Mouse (Mus musculus): ENCODE data around the gene Cacna1s. TPM values are rescaled to one million over a fixed set of nuclear protein-coding genes. Genes with fewer than 3 reads are reported as not detected.

Cacna1s gene
- polyA plus RNA-seq, 1 experiment, result 16.5 TPM

DNA sequence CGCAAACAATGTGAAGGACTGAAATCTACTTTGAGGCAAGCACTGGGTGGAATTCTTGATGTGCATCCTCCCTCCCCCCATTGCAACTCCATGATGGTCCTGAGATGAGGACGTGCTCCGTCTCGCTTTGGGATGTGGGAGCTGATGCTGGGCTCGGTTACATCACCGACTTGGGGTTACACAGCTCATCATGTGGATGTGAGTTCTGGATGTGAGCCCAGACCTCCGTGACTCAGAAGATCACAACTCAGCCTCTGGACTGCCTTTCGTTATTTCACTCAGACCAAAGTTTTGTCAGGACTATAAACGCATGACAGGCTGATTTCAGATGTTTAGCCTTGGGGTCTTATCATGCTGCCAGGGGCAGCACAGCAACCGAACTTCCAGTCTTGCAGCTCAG is 74.3 kb downstream of the Cacna1s start:
- no peak overlapping the region for H3K4me3 ChIP-seq (ENCODE audit: control insufficient read depth, low read depth, low read length)
- no peaks in the 10 kb centered on the region for H3K36me3 ChIP-seq (ENCODE audit: control insufficient read depth, insufficient read depth, low read length)
- TF ChIP-seq POLR2A (IDR thresholded peaks at IDR 0.05; ENCODE audit: control insufficient read depth, low read depth, low read length) (no peak), CTCF (IDR thresholded peaks at IDR 0.05; ENCODE audit: control insufficient read depth, insufficient read depth, insufficient replicate concordance, low read depth, low read length) (no peak)
- no peak overlapping the region for H3K27ac ChIP-seq (ENCODE audit: control insufficient read depth, insufficient read depth, low read depth, low read length)
- no peaks in the 10 kb centered on the region for H3K27me3 ChIP-seq (ENCODE audit: control insufficient read depth, insufficient read depth, low read length)
- H3K4me1 ChIP-seq (ENCODE audit: control insufficient read depth, insufficient read depth, low read length), result peaks cover 14% of the 10 kb centered on the region

DNA sequence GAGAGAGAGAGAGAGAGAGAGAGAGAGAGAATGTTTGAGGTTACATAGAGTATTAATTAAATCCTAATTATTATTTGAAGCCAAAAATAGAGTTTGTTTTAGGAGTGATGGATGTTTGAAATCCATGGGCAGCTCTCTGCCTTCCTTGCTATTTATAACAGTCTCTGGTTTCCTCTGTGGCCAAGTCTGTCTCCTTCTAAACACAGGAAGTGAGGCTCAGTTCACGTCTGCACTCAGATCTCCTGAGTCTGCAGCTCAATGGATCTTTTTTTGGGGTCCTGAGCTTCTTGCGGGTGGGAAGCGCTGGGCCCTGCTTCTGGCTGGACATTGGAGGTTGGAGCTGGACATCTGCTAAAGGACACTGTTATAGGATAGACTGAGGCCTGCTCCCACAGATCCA is 75.3 kb downstream of the Cacna1s start:
- TF ChIP-seq POLR2A (IDR thresholded peaks at IDR 0.05; ENCODE audit: control insufficient read depth, low read depth, low read length), result no peak
- TF ChIP-seq CTCF (IDR thresholded peaks at IDR 0.05; ENCODE audit: control insufficient read depth, insufficient read depth, insufficient replicate concordance, low read depth, low read length), result no peak
- Histone ChIP-seq H3K4me1 (ENCODE audit: control insufficient read depth, insufficient read depth, low read length) (peaks cover 22% of the 10 kb centered on the region), H3K27me3 (ENCODE audit: control insufficient read depth, insufficient read depth, low read length) (no peaks in the 10 kb centered on the region), H3K27ac (ENCODE audit: control insufficient read depth, insufficient read depth, low read depth, low read length) (no peak overlapping the region), H3K4me3 (ENCODE audit: control insufficient read depth, low read depth, low read length) (no peak overlapping the region), H3K36me3 (ENCODE audit: control insufficient read depth, insufficient read depth, low read length) (no peaks in the 10 kb centered on the region)

DNA sequence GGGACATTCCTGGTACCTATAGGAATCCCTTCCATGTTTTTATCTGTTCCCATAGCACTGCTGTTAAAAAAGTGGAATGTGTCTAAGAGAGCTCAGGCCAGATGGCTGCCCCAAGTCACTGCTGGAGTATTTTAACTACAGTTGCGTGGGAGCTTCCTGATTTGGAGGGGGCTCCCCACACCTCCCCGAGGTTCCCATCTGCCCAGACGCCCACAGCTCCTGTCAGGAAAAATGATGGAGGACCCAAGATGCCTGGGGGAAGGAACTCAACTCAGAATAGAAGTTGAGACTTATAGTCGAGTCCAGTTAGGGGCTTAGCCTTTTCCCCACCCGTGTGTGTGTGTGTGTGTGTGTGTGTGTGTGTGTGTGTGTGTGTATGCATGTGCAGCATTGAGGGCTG is 75.9 kb downstream of the Cacna1s start:
- H3K36me3 ChIP-seq (ENCODE audit: control insufficient read depth, insufficient read depth, low read length), result no peaks in the 10 kb centered on the region
- no peak overlapping the region for H3K27ac ChIP-seq (ENCODE audit: control insufficient read depth, insufficient read depth, low read depth, low read length)
- no peaks in the 10 kb centered on the region for H3K27me3 ChIP-seq (ENCODE audit: control insufficient read depth, insufficient read depth, low read length)
- H3K4me3 ChIP-seq (ENCODE audit: control insufficient read depth, low read depth, low read length), result no peak overlapping the region
- TF ChIP-seq POLR2A (IDR thresholded peaks at IDR 0.05; ENCODE audit: control insufficient read depth, low read depth, low read length) (no peak), CTCF (IDR thresholded peaks at IDR 0.05; ENCODE audit: control insufficient read depth, insufficient read depth, insufficient replicate concordance, low read depth, low read length) (no peak)
- H3K4me1 ChIP-seq (ENCODE audit: control insufficient read depth, insufficient read depth, low read length), result peaks cover 25% of the 10 kb centered on the region

DNA sequence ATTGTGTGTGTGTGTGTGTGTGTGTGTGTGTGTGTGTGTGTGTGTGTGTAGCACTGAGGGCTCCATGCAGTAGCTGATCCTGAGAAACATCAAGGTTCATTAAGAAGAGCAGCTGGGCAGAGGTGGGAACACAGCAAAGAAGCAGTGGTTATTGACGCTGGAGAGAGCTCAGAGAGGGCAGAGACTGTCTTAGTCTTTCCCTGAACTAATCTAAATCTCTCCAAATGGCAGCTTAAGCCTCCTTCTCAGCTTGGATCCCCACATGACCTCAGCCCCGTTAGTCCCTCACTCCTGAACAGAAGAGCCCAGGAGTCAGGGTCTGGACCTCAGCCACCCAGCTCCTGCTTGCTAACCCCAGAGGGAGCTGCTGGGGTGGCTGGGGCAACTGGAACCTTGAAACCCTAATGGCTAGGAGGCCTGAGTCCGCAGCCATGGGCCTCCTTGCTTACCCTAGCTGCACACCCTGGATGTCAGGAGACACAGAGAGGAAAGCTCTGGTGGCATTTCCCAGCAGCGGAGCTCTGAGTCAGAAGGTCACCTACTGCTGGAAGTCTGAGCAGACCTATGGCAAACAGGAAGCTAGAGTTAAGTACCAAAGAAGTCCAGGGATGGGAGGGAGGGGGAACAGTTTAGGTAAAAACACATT is 76.5 kb downstream of the Cacna1s start:
- TF ChIP-seq CTCF (IDR thresholded peaks at IDR 0.05; ENCODE audit: control insufficient read depth, insufficient read depth, insufficient replicate concordance, low read depth, low read length) (no peak), POLR2A (IDR thresholded peaks at IDR 0.05; ENCODE audit: control insufficient read depth, low read depth, low read length) (no peak)
- H3K27ac ChIP-seq (ENCODE audit: control insufficient read depth, insufficient read depth, low read depth, low read length), result no peak overlapping the region

DNA sequence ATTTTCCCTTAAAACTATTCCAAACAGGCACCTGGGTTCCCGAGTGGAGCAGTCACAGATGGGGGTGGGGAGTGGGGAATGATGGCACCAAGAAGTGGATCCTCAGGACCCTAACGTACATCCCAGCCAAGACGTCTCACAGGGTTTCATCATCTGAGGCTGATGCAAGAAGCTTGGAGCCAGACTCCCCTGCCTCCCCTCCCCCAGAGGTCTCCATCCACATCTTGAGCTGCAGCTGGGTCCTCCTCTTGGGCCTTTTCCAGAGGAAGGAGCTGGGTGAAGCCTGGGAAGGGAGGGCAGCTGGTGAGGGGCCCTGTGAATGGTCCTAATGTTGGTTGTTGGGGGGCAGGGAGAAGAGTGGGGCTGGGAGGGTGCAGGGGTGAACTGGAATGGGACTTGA is 77.6 kb downstream of the Cacna1s start:
- no peaks in the 10 kb centered on the region for H3K27me3 ChIP-seq (ENCODE audit: control insufficient read depth, insufficient read depth, low read length)
- no peak for TF ChIP-seq POLR2A (IDR thresholded peaks at IDR 0.05; ENCODE audit: control insufficient read depth, low read depth, low read length)
- TF ChIP-seq CTCF (IDR thresholded peaks at IDR 0.05; ENCODE audit: control insufficient read depth, insufficient read depth, insufficient replicate concordance, low read depth, low read length), result no peak
- peak overlapping the region; percentile 41 for H3K4me3 ChIP-seq (ENCODE audit: control insufficient read depth, low read depth, low read length)
- H3K4me1 ChIP-seq (ENCODE audit: control insufficient read depth, insufficient read depth, low read length), result peaks cover 25% of the 10 kb centered on the region
- H3K27ac ChIP-seq (ENCODE audit: control insufficient read depth, insufficient read depth, low read depth, low read length), result no peak overlapping the region
- H3K36me3 ChIP-seq (ENCODE audit: control insufficient read depth, insufficient read depth, low read length), result no peaks in the 10 kb centered on the region

More for the DNA sequence above, 76.5 kb downstream of the Cacna1s start:
- H3K27me3 ChIP-seq (ENCODE audit: control insufficient read depth, insufficient read depth, low read length), result no peaks in the 10 kb centered on the region
- no peaks in the 10 kb centered on the region for H3K36me3 ChIP-seq (ENCODE audit: control insufficient read depth, insufficient read depth, low read length)
- H3K4me3 ChIP-seq (ENCODE audit: control insufficient read depth, low read depth, low read length), result no peak overlapping the region
- H3K4me1 ChIP-seq (ENCODE audit: control insufficient read depth, insufficient read depth, low read length), result peaks cover 25% of the 10 kb centered on the region

DNA sequence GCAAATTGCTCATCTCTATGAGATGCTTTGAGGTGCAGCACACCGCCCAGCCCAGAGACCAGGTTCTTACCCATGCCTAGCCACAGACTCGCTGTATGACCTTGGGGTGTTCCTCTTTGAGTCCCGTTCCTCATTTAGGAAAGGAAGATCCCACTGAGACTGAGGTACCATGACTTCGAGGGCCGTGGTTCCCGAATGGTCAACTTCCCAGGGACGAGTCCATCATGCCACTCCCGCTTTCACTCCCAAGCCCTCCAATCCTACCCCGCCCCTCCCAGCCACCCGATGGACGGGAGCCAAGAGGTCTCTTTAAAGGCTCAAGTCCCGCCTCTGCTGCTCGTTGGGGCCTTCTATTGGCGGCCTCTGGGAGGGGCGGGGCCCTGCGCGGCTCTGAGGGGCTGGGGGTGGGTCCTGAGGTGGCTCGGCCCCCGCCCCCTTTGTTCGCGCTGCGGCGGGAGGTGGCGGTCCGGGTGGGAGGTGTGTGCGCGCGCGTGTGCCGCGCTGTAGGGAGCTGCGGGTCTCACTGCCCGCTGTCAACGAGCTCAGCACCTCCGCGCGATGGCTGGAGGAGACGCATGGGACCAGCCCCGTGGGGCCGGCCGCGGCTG is 78.5 kb downstream of the Cacna1s start, which contains the start of gene Kif21b:
Kif21b (plus strand) TSS at position 439 of the 608 bp plus-strand sequence.
- no peak within 1 kb of the TSS for H3K27ac ChIP-seq (ENCODE audit: control insufficient read depth, insufficient read depth, low read depth, low read length)
- TF ChIP-seq CTCF (IDR thresholded peaks at IDR 0.05; ENCODE audit: control insufficient read depth, insufficient read depth, insufficient replicate concordance, low read depth, low read length), result no peak
- no peak for TF ChIP-seq POLR2A (IDR thresholded peaks at IDR 0.05; ENCODE audit: control insufficient read depth, low read depth, low read length)
- H3K4me3 ChIP-seq (ENCODE audit: control insufficient read depth, low read depth, low read length), result peak within 1 kb of the TSS; percentile 79
- H3K4me1 ChIP-seq (ENCODE audit: control insufficient read depth, insufficient read depth, low read length), result peaks cover 25% of the 10 kb centered on the region
- no peaks in the 10 kb centered on the region for H3K27me3 ChIP-seq (ENCODE audit: control insufficient read depth, insufficient read depth, low read length)
- no peaks in the 10 kb centered on the region for H3K36me3 ChIP-seq (ENCODE audit: control insufficient read depth, insufficient read depth, low read length)

DNA sequence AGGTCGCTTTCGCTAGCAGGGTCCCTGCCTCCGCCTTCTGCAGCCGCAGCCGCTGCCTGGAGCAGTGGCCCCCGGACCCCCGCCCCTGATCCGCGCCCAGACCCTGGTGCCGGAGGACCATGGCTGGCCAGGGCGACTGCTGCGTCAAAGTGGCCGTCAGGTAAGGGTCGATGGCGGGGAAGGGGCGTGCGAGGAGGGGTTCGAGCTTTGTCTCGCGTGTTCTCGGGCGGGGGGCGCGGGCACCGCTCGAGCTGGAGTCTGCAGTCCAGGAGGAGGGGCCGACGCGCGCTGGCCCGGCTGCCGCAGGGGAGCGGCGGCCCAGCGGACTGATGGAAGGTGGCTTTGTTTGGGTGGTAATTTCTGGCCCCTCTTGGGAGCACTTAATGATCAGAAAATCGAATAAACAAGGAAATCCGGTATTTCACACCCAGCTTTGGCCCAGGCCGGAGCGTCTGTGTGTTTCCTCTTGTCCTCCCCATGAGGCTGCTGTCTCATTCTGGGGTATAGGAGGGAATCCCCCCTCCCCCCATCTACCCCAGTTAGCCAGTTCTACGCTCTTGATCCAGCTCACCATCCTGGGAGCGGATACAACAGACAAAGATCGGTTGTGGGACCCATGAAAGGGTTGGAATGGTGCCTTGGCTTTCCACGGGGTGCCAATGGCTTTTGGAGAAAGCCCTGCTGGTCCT is 79.2 kb downstream of the Cacna1s start:
- Histone ChIP-seq H3K27ac (ENCODE audit: control insufficient read depth, insufficient read depth, low read depth, low read length) (no peak overlapping the region), H3K4me3 (ENCODE audit: control insufficient read depth, low read depth, low read length) (peak overlapping the region; percentile 79), H3K4me1 (ENCODE audit: control insufficient read depth, insufficient read depth, low read length) (peaks cover 24% of the 10 kb centered on the region), H3K27me3 (ENCODE audit: control insufficient read depth, insufficient read depth, low read length) (no peaks in the 10 kb centered on the region), H3K36me3 (ENCODE audit: control insufficient read depth, insufficient read depth, low read length) (no peaks in the 10 kb centered on the region)
- TF ChIP-seq POLR2A (IDR thresholded peaks at IDR 0.05; ENCODE audit: control insufficient read depth, low read depth, low read length) (no peak), CTCF (IDR thresholded peaks at IDR 0.05; ENCODE audit: control insufficient read depth, insufficient read depth, insufficient replicate concordance, low read depth, low read length) (no peak)
